Comparison of ENCODE assay signal across 22 mouse cellular contexts in genomic region chr9:17645882-17646626, GRCm38 (mm10).
A peak's percentile ranks its signal among the peaks of the same experiment; 100 is the strongest.
DNase-seq lines count a peak whose midpoint lies in the region; ATAC-seq and TF ChIP-seq lines count a peak whose summit lies in the region.
"Had no signal": no experiment of that assay in that cellular context is flagged by ENCODE, and none has a peak within 500 bp of the region (broad histone marks: within the 10 kb centered on the region; RNA-seq: fewer than 3 reads in every experiment).

No protein-coding gene starts in this region.

- H3K4me3 ChIP-seq in intestine, embryonic 15.5 days (replicated peaks), result no peak overlapping the region
- no peak overlapping the region for H3K4me3 ChIP-seq in intestine, embryonic 16.5 days (ENCODE audit: low read length)
- no peak overlapping the region for H3K4me3 ChIP-seq in intestine, postnatal 0 days (ENCODE audit: low read depth, low read length)
- no peak overlapping the region for H3K4me3 ChIP-seq in heart, embryonic 11.5 days (ENCODE audit: low read depth, low read length)

- peak; percentile 51; the same call in 1 of the 2 replicates for ATAC-seq in intestine, embryonic 15.5 days
- peak; percentile 87 for ATAC-seq in intestine, embryonic 16.5 days
- ATAC-seq in intestine, postnatal 0 days, result peak; percentile 83
- no peak for ATAC-seq in heart, embryonic 11.5 days (replicated peaks; ENCODE audit: insufficient number of reproducible peaks, low FRiP score, low TSS enrichment)
- ATAC-seq: activated CD4-positive, CD25-positive, alpha-beta regulatory T cell, adult 4 months; CD4-positive, CD25-positive, alpha-beta regulatory T cell, adult 4 months; Patski had no signal

- TF ChIP-seq CTCF in intestine, postnatal 0 days (IDR thresholded peaks at IDR 0.05; ENCODE audit: low read depth), result no peak

- DNase-seq in retina, postnatal 1 day, result peak; percentile 12
- DNase-seq in retina, embryonic 14.5 days (ENCODE audit: low spot score), result no peak
- no peak for DNase-seq in thymus, postnatal 36 days
- no peak for DNase-seq in spleen, adult 12 weeks (ENCODE audit: low spot score)
- DNase-seq: adrenal gland, adult 2 months; adrenal gland, adult 8-10 months; adrenal gland, postnatal 10 days; adrenal gland, postnatal 14 days; adrenal gland, postnatal 25 days; adrenal gland, postnatal 36 days; B cell, adult 2 months; cerebellum, adult 11 months; cerebellum, adult 11-12 months had no signal

- H3K4me1 ChIP-seq in intestine, embryonic 15.5 days (replicated peaks), result no peaks in the 10 kb centered on the region
- H3K4me1 ChIP-seq in intestine, embryonic 16.5 days (ENCODE audit: control insufficient read depth, insufficient read depth, low read length), result no peaks in the 10 kb centered on the region
- no peaks in the 10 kb centered on the region; the same call in 1 of the 2 replicates for H3K4me1 ChIP-seq in intestine, postnatal 0 days (replicated peaks; ENCODE audit: control insufficient read depth, insufficient read depth, low read length)
- H3K4me1 ChIP-seq in heart, embryonic 11.5 days (ENCODE audit: control insufficient read depth, insufficient read depth, low read length), result no peaks in the 10 kb centered on the region

- no peak overlapping the region for H3K27ac ChIP-seq in intestine, embryonic 15.5 days
- H3K27ac ChIP-seq in intestine, embryonic 16.5 days (ENCODE audit: low read length), result no peak overlapping the region
- H3K27ac ChIP-seq in intestine, postnatal 0 days (ENCODE audit: low read depth, low read length), result no peak overlapping the region; the same call in 1 of the 2 replicates
- H3K27ac ChIP-seq in heart, embryonic 11.5 days (ENCODE audit: low read depth, low read length), result no peak overlapping the region

- no peaks in the 10 kb centered on the region for H3K36me3 ChIP-seq in intestine, embryonic 15.5 days
- no peaks in the 10 kb centered on the region for H3K36me3 ChIP-seq in intestine, embryonic 16.5 days (ENCODE audit: control insufficient read depth, insufficient read depth, low read length)
- H3K36me3 ChIP-seq in intestine, postnatal 0 days (ENCODE audit: control insufficient read depth, insufficient read depth), result no peaks in the 10 kb centered on the region
- no peaks in the 10 kb centered on the region for H3K36me3 ChIP-seq in heart, embryonic 11.5 days (ENCODE audit: control insufficient read depth, insufficient read depth, low read length)
- H3K36me3 ChIP-seq: G1E had no signal

- no peak overlapping the region for H3K9ac ChIP-seq in intestine, embryonic 15.5 days
- no peak overlapping the region for H3K9ac ChIP-seq in intestine, embryonic 16.5 days (ENCODE audit: low read depth, low read length)
- no peak overlapping the region for H3K9ac ChIP-seq in intestine, postnatal 0 days (ENCODE audit: low read depth, low read length)
- no peak overlapping the region for H3K9ac ChIP-seq in heart, embryonic 11.5 days (ENCODE audit: low read depth, low read length)

- no peak overlapping the region for H3K4me2 ChIP-seq in intestine, embryonic 15.5 days (replicated peaks)
- H3K4me2 ChIP-seq in intestine, embryonic 16.5 days (ENCODE audit: low read depth, low read length), result no peak overlapping the region
- peak overlapping the region; percentile 6; the same call in 1 of the 2 replicates for H3K4me2 ChIP-seq in intestine, postnatal 0 days (replicated peaks; ENCODE audit: low read depth)
- no peak overlapping the region for H3K4me2 ChIP-seq in heart, embryonic 11.5 days

- no peaks in the 10 kb centered on the region for H3K9me3 ChIP-seq in intestine, embryonic 15.5 days
- H3K9me3 ChIP-seq in intestine, embryonic 16.5 days (ENCODE audit: control insufficient read depth, low read length), result no peaks in the 10 kb centered on the region
- H3K9me3 ChIP-seq in intestine, postnatal 0 days (ENCODE audit: control insufficient read depth), result no peaks in the 10 kb centered on the region
- H3K9me3 ChIP-seq in heart, embryonic 11.5 days (replicated peaks; ENCODE audit: control insufficient read depth, low read length), result no peaks in the 10 kb centered on the region
- H3K9me3 ChIP-seq: G1E had no signal

- WGBS in intestine, embryonic 15.5 days, result 77% methylated on average over 4 of the region's 4 CpGs
- 75% methylated on average over 4 of the region's 4 CpGs for WGBS in intestine, embryonic 16.5 days
- WGBS in intestine, postnatal 0 days, result 59% methylated on average over 4 of the region's 4 CpGs
- 76% methylated on average over 4 of the region's 4 CpGs for WGBS in heart, embryonic 11.5 days (ENCODE audit: insufficient replicate concordance)

- H3K27me3 ChIP-seq in intestine, embryonic 15.5 days (replicated peaks), result no peaks in the 10 kb centered on the region
- no peaks in the 10 kb centered on the region for H3K27me3 ChIP-seq in intestine, embryonic 16.5 days (replicated peaks; ENCODE audit: control insufficient read depth, insufficient read depth, low read length)
- H3K27me3 ChIP-seq in intestine, postnatal 0 days (replicated peaks; ENCODE audit: control insufficient read depth, insufficient read depth, low read length), result no peaks in the 10 kb centered on the region
- no peaks in the 10 kb centered on the region for H3K27me3 ChIP-seq in heart, embryonic 11.5 days (ENCODE audit: control insufficient read depth, insufficient read depth, low read length)
- H3K27me3 ChIP-seq: CH12.LX, Patski had no signal
